Mouse (Mus musculus) pancreas, adult 10 weeks (tissue): Measurements from ENCODE around the gene Ipo4. TPM values are rescaled to one million over a fixed set of nuclear protein-coding genes. Genes with fewer than 3 reads are reported as not detected.

ENCODE experiments used
- polyA plus RNA-seq: library from polyadenylated mRNA; stranded (reverse); fragments of 350-450 nt; fragmentation: Illumina TruSeq; extraction: RNeasy Lipid Tissue Mini Kit (QIAGEN cat#74804); gene quantifications from one replicate; pipeline ENCODE4 v1.2.3, GENCODE M21; 2015; ENCODE audit warnings: low read depth, low replicate concordance; ENCODE audit not compliant: insufficient read depth

Gene Ipo4
- 49.8 TPM for polyA plus RNA-seq

GRCm38 (mm10) chr14:55635523-55636007 lies at the start of gene Ipo4:
Ipo4 (minus strand) TSS chr14:55635957.

GRCm38 (mm10) chr14:55681160-55682117 lies 45.7 kb upstream of the Ipo4 start, which contains the start of gene Tinf2:
Tinf2 (minus strand) TSS chr14:55681820.

GRCm38 (mm10) chr14:55671833-55672740 lies 36.3 kb upstream of the Ipo4 start, which contains the start of the genes Gmpr2 and Nedd8:
Gmpr2 (plus strand) TSS chr14:55671941.
Nedd8 (minus strand) TSS chr14:55672124.

GRCm38 (mm10) chr14:55659960-55660573 lies 24.3 kb upstream of the Ipo4 start, which contains the start of gene Mdp1:
Mdp1 (minus strand) TSS chr14:55660508.

GRCm38 (mm10) chr14:55649884-55650283 lies 14.1 kb upstream of the Ipo4 start, which contains the start of gene Tssk4:
Tssk4 (plus strand) TSS chr14:55650184.

GRCm38 (mm10) chr14:55643060-55643907 lies 7.5 kb upstream of the Ipo4 start, which contains the start of gene Tm9sf1:
Tm9sf1 (minus strand) TSS chr14:55643806.

GRCm38 (mm10) chr14:55637795-55638194 lies 2.0 kb upstream of the Ipo4 start, which contains the start of gene Gm49378:
Gm49378 (minus strand) TSS chr14:55637895.

GRCm38 (mm10) chr14:55617822-55618221 lies 17.9 kb downstream of the Ipo4 start, which contains the start of gene Rec8:
Rec8 (plus strand) TSS chr14:55618037.

GRCm38 (mm10) chr14:55603271-55603632 lies 32.5 kb downstream of the Ipo4 start, which contains the start of gene Irf9:
Irf9 (plus strand) TSS chr14:55603571.

GRCm38 (mm10) chr14:55591331-55591891 lies 44.3 kb downstream of the Ipo4 start, which contains the start of gene Rnf31:
Rnf31 (plus strand) TSS chr14:55591708.

GRCm38 (mm10) chr14:55590748-55591330 lies 44.9 kb downstream of the Ipo4 start, which contains the start of gene Psme2:
Psme2 (minus strand) TSS chr14:55591113.

GRCm38 (mm10) chr14:55584702-55585565 lies 50.8 kb downstream of the Ipo4 start, which contains the start of gene Emc9:
Emc9 (minus strand) TSS chr14:55585302.

GRCm38 (mm10) chr14:55577871-55578667 lies 57.7 kb downstream of the Ipo4 start, which contains the start of gene Psme1:
Psme1 (plus strand) TSS chr14:55578123.

